Mouse (Mus musculus): ENCODE measurements around the gene Hap1. TPM values are rescaled to one million over a fixed set of nuclear protein-coding genes. Genes with fewer than 3 reads are reported as not detected.
"Not testable (repeated sequence)": the region's sequence is repeated elsewhere in the genome, so short reads cannot be mapped to it uniquely, and the experiment has no call there.

Hap1 gene
- polyA plus RNA-seq, 1 experiment from 2014 or later: 1.3 TPM

DNA sequence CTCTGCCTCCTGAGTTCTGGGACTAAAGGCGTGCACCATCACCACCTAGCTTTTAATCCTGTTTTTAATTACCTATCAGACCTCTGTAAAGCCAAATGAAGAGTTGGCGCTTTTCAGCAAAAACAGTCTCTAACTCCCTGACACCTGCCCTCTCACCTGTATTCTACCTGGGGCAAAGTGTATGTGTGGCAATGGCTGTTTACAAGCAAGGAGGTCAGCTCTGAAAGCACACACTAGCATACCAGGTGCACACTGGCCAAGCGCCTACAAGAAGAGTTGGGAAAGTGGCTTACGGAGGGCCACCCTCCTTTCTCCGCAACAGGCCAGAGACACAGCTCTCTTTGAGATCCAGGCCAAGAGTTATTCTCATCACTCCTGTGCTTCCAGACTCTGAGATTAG, 40.5 kb downstream of the Hap1 start:
- Histone ChIP-seq H3K4me3 (no peak overlapping the region), H3K36me3 (peaks cover 1% of the 10 kb centered on the region; the same call in 1 of the 2 replicates), H3K9me3 (replicated peaks) (no peaks in the 10 kb centered on the region), H3K4me1 (peaks cover 8% of the 10 kb centered on the region; the same call in 1 of the 2 replicates), H3K27ac (no peak overlapping the region), H3K27me3 (ENCODE audit: low read depth, poor library complexity, severe bottlenecking) (no peaks in the 10 kb centered on the region)
- DNase-seq (ENCODE audit: low spot score): no peak
- 87% methylated on average over 5 of the region's 5 CpGs for WGBS

DNA sequence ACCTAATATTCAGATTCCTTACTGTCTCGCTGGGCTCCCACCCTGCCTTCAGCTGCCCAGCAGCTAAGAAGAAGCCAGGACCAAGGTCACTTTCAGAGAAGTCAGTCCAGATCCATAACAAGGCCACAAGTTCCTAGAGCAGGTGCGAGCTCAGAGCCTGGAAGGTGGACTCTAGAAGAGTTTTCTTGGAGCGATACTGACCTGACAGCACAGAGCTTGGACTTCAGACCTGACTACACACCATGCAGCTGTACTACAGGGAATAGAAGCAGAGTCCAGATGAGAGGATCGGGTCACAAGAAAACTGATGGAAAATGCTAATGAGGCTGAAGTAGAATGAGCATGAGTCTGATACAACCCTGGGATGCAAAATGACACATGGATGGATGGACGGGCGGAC, 42.5 kb downstream of the Hap1 start:
- Histone ChIP-seq H3K4me3 (no peak overlapping the region), H3K27ac (no peak overlapping the region), H3K36me3 (no peaks in the 10 kb centered on the region), H3K27me3 (ENCODE audit: low read depth, poor library complexity, severe bottlenecking) (no peaks in the 10 kb centered on the region), H3K9me3 (replicated peaks) (no peaks in the 10 kb centered on the region), H3K4me1 (peaks cover 4% of the 10 kb centered on the region; the same call in 1 of the 2 replicates)
- WGBS: 90% methylated on average over 6 of the region's 6 CpGs
- no peak for DNase-seq (ENCODE audit: low spot score)

- Histone ChIP-seq H3K4me3 (no peak overlapping the region), H3K4me1 (peaks cover 4% of the 10 kb centered on the region; the same call in 1 of the 2 replicates), H3K36me3 (no peaks in the 10 kb centered on the region), H3K27ac (no peak overlapping the region), H3K9me3 (replicated peaks) (no peaks in the 10 kb centered on the region), H3K27me3 (ENCODE audit: low read depth, poor library complexity, severe bottlenecking) (no peaks in the 10 kb centered on the region)
- no peak for DNase-seq (ENCODE audit: low spot score)
- 42% methylated on average over 5 of the region's 5 CpGs for WGBS
Measured at GRCm38 (mm10) chr11:100312096-100312679, 43.7 kb downstream of the Hap1 start.

GRCm38 (mm10) chr11:100311656-100312055, 44.3 kb downstream of the Hap1 start:
- H3K27ac ChIP-seq: no peak overlapping the region
- H3K27me3 ChIP-seq (ENCODE audit: low read depth, poor library complexity, severe bottlenecking): no peaks in the 10 kb centered on the region
- H3K4me1 ChIP-seq: peaks cover 4% of the 10 kb centered on the region; the same call in 1 of the 2 replicates
- no peaks in the 10 kb centered on the region for H3K9me3 ChIP-seq (replicated peaks)
- H3K4me3 ChIP-seq: no peak overlapping the region
- DNase-seq (ENCODE audit: low spot score): no peak
- WGBS: 73% methylated on average over 1 of the region's 1 CpGs
- no peaks in the 10 kb centered on the region for H3K36me3 ChIP-seq

GRCm38 (mm10) chr11:100308672-100309071, 47.3 kb downstream of the Hap1 start:
- DNase-seq (ENCODE audit: low spot score); H3K27ac ChIP-seq; H3K4me3 ChIP-seq; H3K36me3 ChIP-seq; H3K27me3 ChIP-seq (ENCODE audit: low read depth, poor library complexity, severe bottlenecking); H3K4me1 ChIP-seq; H3K9me3 ChIP-seq (replicated peaks): not testable (repeated sequence)
- 97% methylated on average over 5 of the region's 6 CpGs for WGBS

DNA sequence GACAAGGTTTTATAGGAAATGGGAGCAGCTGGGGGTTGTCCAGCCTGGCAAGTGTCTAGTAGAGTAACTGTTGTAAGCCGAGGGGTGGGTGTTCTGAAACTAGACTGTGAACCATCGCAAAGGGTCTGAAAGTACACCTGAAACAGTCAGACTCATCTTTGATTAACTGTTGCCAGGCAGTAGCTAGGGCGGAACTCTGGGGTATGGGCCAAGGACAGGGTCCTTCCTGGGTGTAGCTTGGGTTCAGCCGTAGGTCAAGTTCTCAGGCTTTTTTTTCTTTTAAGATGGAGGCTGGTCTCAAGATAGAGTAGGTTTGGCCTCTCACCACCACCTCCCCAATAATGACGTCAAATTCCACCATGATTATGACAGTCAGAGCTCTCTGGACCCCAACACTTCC, 48.0 kb downstream of the Hap1 start:
- Histone ChIP-seq H3K36me3 (no peaks in the 10 kb centered on the region), H3K9me3 (replicated peaks) (no peaks in the 10 kb centered on the region), H3K4me1 (peaks cover 4% of the 10 kb centered on the region; the same call in 1 of the 2 replicates), H3K4me3 (no peak overlapping the region), H3K27me3 (ENCODE audit: low read depth, poor library complexity, severe bottlenecking) (no peaks in the 10 kb centered on the region), H3K27ac (no peak overlapping the region)
- DNase-seq (ENCODE audit: low spot score): no peak
- WGBS: 91% methylated on average over 5 of the region's 5 CpGs

- no peak for DNase-seq (ENCODE audit: low spot score)
Measured at GRCm38 (mm10) chr11:100301292-100301691, 54.6 kb downstream of the Hap1 start.

GRCm38 (mm10) chr11:100300293-100300692, 55.6 kb downstream of the Hap1 start:
- no peaks in the 10 kb centered on the region for H3K27me3 ChIP-seq (ENCODE audit: low read depth, poor library complexity, severe bottlenecking)
- 13% methylated on average over 5 of the region's 5 CpGs for WGBS
- no peaks in the 10 kb centered on the region for H3K9me3 ChIP-seq (replicated peaks)
- no peak overlapping the region for H3K27ac ChIP-seq
- H3K4me3 ChIP-seq: no peak overlapping the region
- H3K36me3 ChIP-seq: no peaks in the 10 kb centered on the region
- peak; percentile 89 for DNase-seq (ENCODE audit: low spot score)
- peaks cover 5% of the 10 kb centered on the region for H3K4me1 ChIP-seq

More at GRCm38 (mm10) chr11:100301292-100301691, 54.6 kb downstream of the Hap1 start:
- H3K27ac ChIP-seq: no peak overlapping the region
- no peak overlapping the region for H3K4me3 ChIP-seq
- WGBS: 87% methylated on average over 5 of the region's 5 CpGs
- H3K27me3 ChIP-seq (ENCODE audit: low read depth, poor library complexity, severe bottlenecking): no peaks in the 10 kb centered on the region
- peaks cover 5% of the 10 kb centered on the region for H3K4me1 ChIP-seq
- no peaks in the 10 kb centered on the region for H3K9me3 ChIP-seq (replicated peaks)
- no peaks in the 10 kb centered on the region for H3K36me3 ChIP-seq

DNA sequence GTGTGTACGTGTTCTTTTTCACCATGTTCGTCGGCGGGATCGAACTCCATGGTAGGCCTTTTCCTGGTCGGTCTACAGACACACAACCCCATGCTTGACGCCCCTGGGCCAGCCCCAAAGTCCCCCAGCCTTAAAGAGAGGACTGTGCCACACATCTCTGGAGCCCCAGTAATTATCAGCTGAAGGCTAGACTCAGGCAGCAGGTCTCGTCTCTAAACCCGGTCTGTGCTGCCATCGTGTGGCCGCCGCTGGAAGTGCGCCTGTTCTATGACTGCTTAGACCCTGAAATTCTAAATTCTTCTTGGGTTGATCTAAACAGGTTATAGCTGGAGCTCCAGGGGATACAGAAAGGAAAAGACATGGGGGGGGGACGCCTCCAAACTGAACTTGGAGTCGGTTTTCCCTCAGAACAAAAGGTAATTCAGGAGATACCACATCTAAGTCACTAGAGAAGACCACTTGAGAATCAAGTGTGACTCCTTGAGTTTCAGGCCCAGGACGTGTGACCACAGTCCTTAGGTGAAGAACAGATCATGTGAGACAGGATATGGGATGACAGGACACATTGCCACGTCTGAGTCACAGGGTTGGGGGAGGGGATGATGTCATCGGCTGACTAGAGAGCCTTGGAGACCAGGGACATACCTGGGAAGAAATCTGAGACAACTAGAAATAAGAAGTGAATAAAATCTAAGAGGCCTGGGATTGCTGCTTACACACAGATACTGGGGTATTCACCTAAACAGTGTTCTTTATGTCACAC, 57.5 kb downstream of the Hap1 start:
- Histone ChIP-seq H3K27ac (no peak overlapping the region), H3K27me3 (ENCODE audit: low read depth, poor library complexity, severe bottlenecking) (no peaks in the 10 kb centered on the region), H3K36me3 (no peaks in the 10 kb centered on the region), H3K9me3 (replicated peaks) (no peaks in the 10 kb centered on the region), H3K4me3 (peak overlapping the region; percentile 33), H3K4me1 (peaks cover 8% of the 10 kb centered on the region)
- 20% methylated on average over 18 of the region's 18 CpGs for WGBS
- DNase-seq (ENCODE audit: low spot score): peak; percentile 89

DNA sequence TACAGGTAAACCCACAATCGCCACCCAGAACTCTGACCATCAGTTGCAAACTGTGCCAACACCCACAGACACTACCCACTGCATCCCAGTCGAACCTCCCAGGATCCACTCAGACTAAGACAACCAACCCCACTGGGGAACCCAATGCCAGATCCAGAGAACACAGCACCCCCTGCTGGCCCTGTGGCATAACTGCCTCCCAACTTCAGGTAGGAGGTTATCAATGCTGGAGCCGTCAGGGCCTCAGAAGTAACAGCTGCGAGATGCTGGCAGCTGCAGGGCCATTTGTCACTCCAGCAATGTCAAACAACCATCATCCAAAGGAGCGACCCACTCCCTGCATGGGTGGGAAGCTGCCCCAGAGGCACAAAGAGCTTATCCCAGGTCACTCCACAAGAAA, 58.1 kb downstream of the Hap1 start:
- peak overlapping the region; percentile 33; the same call in 1 of the 2 replicates for H3K4me3 ChIP-seq
- WGBS: 35% methylated on average over 5 of the region's 5 CpGs
- DNase-seq (ENCODE audit: low spot score): no peak

More for the DNA sequence above, 58.1 kb downstream of the Hap1 start:
- no peaks in the 10 kb centered on the region for H3K36me3 ChIP-seq
- H3K27ac ChIP-seq: no peak overlapping the region
- no peaks in the 10 kb centered on the region for H3K27me3 ChIP-seq (ENCODE audit: low read depth, poor library complexity, severe bottlenecking)
- H3K9me3 ChIP-seq (replicated peaks): no peaks in the 10 kb centered on the region
- peaks cover 8% of the 10 kb centered on the region for H3K4me1 ChIP-seq

Other genes with a start within 250 kb of the Hap1 start
- gene Krt13, start 234.6 kb downstream of the Hap1 start, polyA plus RNA-seq (2016; fragmentation: Nextera tagmentation; extraction: Ambion mirVana): not detected in 2 replicates
- gene Krt15, start 220.2 kb downstream of the Hap1 start, polyA plus RNA-seq (2016; fragmentation: Nextera tagmentation; extraction: Ambion mirVana): 1.6 and 8.4 TPM in 2 replicates
- 11.1 and 13.9 TPM in 2 replicates for gene Krt19, start 207.5 kb downstream of the Hap1 start, polyA plus RNA-seq (2016; fragmentation: Nextera tagmentation; extraction: Ambion mirVana)
- gene Krt9, start 162.9 kb downstream of the Hap1 start, polyA plus RNA-seq (2016; fragmentation: Nextera tagmentation; extraction: Ambion mirVana): not detected in 2 replicates
- 8.0 and 32.0 TPM in 2 replicates for gene Krt14, start 148.6 kb downstream of the Hap1 start, polyA plus RNA-seq (2016; fragmentation: Nextera tagmentation; extraction: Ambion mirVana)
- gene Krt16, start 107.2 kb downstream of the Hap1 start, polyA plus RNA-seq (2016; fragmentation: Nextera tagmentation; extraction: Ambion mirVana): not detected in 2 replicates
- 1.3 and 7.6 TPM in 2 replicates for gene Krt17, start 95.1 kb downstream of the Hap1 start, polyA plus RNA-seq (2016; fragmentation: Nextera tagmentation; extraction: Ambion mirVana)
- 0.21 TPM in 1 of 2 replicates, not detected in the other for gene Krt42, start 86.3 kb downstream of the Hap1 start, polyA plus RNA-seq (2016; fragmentation: Nextera tagmentation; extraction: Ambion mirVana)
- gene Eif1, start 36.2 kb downstream of the Hap1 start, polyA plus RNA-seq (2016; fragmentation: Nextera tagmentation; extraction: Ambion mirVana): 1,486 and 1,565 TPM in 2 replicates
- not detected in 2 replicates for gene Gast, start 21.7 kb downstream of the Hap1 start, polyA plus RNA-seq (2016; fragmentation: Nextera tagmentation; extraction: Ambion mirVana)
- 35.6 and 41.8 TPM in 2 replicates for gene Jup, start 41.6 kb upstream of the Hap1 start, polyA plus RNA-seq (2016; fragmentation: Nextera tagmentation; extraction: Ambion mirVana)
- gene P3h4, start 58.7 kb upstream of the Hap1 start, polyA plus RNA-seq (2016; fragmentation: Nextera tagmentation; extraction: Ambion mirVana): 33.9 and 45.3 TPM in 2 replicates
- 67.6 and 89.5 TPM in 2 replicates for gene Fkbp10, start 59.6 kb upstream of the Hap1 start, polyA plus RNA-seq (2016; fragmentation: Nextera tagmentation; extraction: Ambion mirVana)
- gene Nt5c3b, start 85.7 kb upstream of the Hap1 start, polyA plus RNA-seq (2016; fragmentation: Nextera tagmentation; extraction: Ambion mirVana): 149 and 173 TPM in 2 replicates
- gene Klhl10, start 85.8 kb upstream of the Hap1 start, polyA plus RNA-seq (2016; fragmentation: Nextera tagmentation; extraction: Ambion mirVana): 0.63 and 0.69 TPM in 2 replicates
- 7.9 and 10.4 TPM in 2 replicates for gene Klhl11, start 116.6 kb upstream of the Hap1 start, polyA plus RNA-seq (2016; fragmentation: Nextera tagmentation; extraction: Ambion mirVana)
- 260 and 263 TPM in 2 replicates for gene Acly, start 171.9 kb upstream of the Hap1 start, polyA plus RNA-seq (2016; fragmentation: Nextera tagmentation; extraction: Ambion mirVana)
- 1.1 and 1.2 TPM in 2 replicates for gene Ttc25, start 189.5 kb upstream of the Hap1 start, polyA plus RNA-seq (2016; fragmentation: Nextera tagmentation; extraction: Ambion mirVana)
- 13.1 and 23.0 TPM in 2 replicates for gene Cnp, start 218.8 kb upstream of the Hap1 start, polyA plus RNA-seq (2016; fragmentation: Nextera tagmentation; extraction: Ambion mirVana)

Data from limb, embryonic 10.5 days (tissue).